Mouse (Mus musculus) kidney, adult 18-20 months (tissue): ENCODE measurements around the gene Iqgap1.

Experiments
- DNase-seq: peaks from one replicate; pipeline ENCODE4 v3.0.0; 2021

The Iqgap1 gene

GRCm38 (mm10) chr7:80842132-80842531 lies 16.4 kb upstream of the Iqgap1 start:
- no peak for DNase-seq

- no peak for DNase-seq
These were observed 15.2 kb upstream of the Iqgap1 start for GRCm38 (mm10) chr7:80840937-80841336.

- DNase-seq: no peak
These were observed 14.5 kb upstream of the Iqgap1 start for GRCm38 (mm10) chr7:80840241-80840640.

- no peak for DNase-seq
These were observed 14.0 kb upstream of the Iqgap1 start for GRCm38 (mm10) chr7:80839755-80840154.

GRCm38 (mm10) chr7:80838247-80838646 lies 12.5 kb upstream of the Iqgap1 start:
- DNase-seq: no peak

- peak; percentile 28 for DNase-seq
These were observed 12.0 kb upstream of the Iqgap1 start for GRCm38 (mm10) chr7:80837736-80838135.

GRCm38 (mm10) chr7:80835984-80836652 lies 10.3 kb upstream of the Iqgap1 start:
- no peak for DNase-seq

- no peak for DNase-seq
These were observed 8.1 kb upstream of the Iqgap1 start for GRCm38 (mm10) chr7:80833651-80834532.

- peak; percentile 67 for DNase-seq
These were observed 7.3 kb upstream of the Iqgap1 start for GRCm38 (mm10) chr7:80832996-80833650.

- peak; percentile 39 for DNase-seq
These were observed 6.4 kb upstream of the Iqgap1 start for GRCm38 (mm10) chr7:80832191-80832590.

- DNase-seq: no peak
These were observed 4.5 kb upstream of the Iqgap1 start for GRCm38 (mm10) chr7:80830193-80830803.

- DNase-seq: no peak
These were observed 2.5 kb upstream of the Iqgap1 start for GRCm38 (mm10) chr7:80828146-80828860.

- no peak for DNase-seq
These were observed 1.7 kb downstream of the Iqgap1 start for GRCm38 (mm10) chr7:80823875-80824682.

GRCm38 (mm10) chr7:80823267-80823666 lies 2.5 kb downstream of the Iqgap1 start:
- DNase-seq: no peak

GRCm38 (mm10) chr7:80820838-80821237 lies 4.9 kb downstream of the Iqgap1 start:
- no peak for DNase-seq

- DNase-seq: no peak
These were observed 9.1 kb downstream of the Iqgap1 start for GRCm38 (mm10) chr7:80816641-80817040.

GRCm38 (mm10) chr7:80813397-80813796 lies 12.4 kb downstream of the Iqgap1 start:
- DNase-seq: no peak

- no peak for DNase-seq
These were observed 19.4 kb downstream of the Iqgap1 start for GRCm38 (mm10) chr7:80806331-80806730.

GRCm38 (mm10) chr7:80803173-80803872 lies 22.5 kb downstream of the Iqgap1 start:
- peak; percentile 93 for DNase-seq

GRCm38 (mm10) chr7:80802412-80803160 lies 23.2 kb downstream of the Iqgap1 start:
- no peak for DNase-seq
